Mouse (Mus musculus) heart, adult 10 weeks (tissue): Measurements from ENCODE around the gene Plpp4. TPM values are rescaled to one million over a fixed set of nuclear protein-coding genes. Genes with fewer than 3 reads are reported as not detected.

Source experiments
- polyA plus RNA-seq: library from polyadenylated mRNA; stranded (reverse); fragments of 350-450 nt; fragmentation: Illumina TruSeq; extraction: RNeasy Lipid Tissue Mini Kit (QIAGEN cat#74804); gene quantifications from one replicate; pipeline ENCODE4 v1.2.3, GENCODE M21; 2014; ENCODE audit warnings: low read depth, low replicate concordance

Plpp4 gene
- polyA plus RNA-seq = not detected

DNA sequence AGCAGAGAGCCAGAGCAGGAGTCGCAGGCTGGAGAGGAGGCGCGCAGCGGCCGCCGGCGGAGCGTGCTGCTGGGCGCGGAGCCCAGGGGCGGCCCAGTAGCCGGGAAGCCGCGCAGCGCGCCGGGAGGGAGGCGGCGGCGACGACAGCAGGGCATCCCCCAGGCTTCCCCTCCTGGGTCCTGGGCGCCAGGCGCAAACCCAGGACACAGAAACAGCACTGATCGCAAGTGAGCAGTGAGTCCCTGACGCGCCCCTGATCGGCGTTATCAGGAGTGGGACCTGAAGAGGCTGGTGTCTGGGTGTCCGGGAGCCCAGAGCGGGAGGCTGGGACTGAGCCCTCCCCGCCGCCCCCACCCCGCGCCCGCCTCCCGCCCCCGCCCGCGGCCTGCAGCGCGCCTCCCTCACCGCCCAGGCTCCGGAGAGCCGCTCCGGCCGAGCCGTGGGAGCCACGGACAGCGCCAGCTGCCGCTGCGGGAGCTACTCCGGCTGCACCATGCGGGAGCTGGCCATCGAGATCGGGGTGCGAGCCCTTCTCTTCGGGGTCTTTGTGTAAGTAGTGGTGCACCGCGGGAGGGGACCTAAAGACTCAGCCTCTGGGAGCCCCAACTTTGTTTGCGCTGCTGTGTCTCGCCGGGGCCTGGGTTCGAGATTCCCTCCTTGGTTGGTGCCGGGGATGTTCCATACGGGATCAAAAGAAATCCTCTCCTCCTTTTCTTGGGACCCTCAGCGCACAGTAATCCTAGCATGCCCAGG lies at the start of gene Plpp4:
TSS of gene Plpp4 (plus strand) at position 411 of the 753 bp plus-strand sequence.

